Mouse (Mus musculus) mature B cell (primary cell): ENCODE results near the gene Ldah.

Experiments used
- in situ Hi-C: fragments of 300-500 bp; cut with MboI; formaldehyde crosslinking; loops from 2 replicates; pipeline ENCODE4 v1.14.3; 2019

Gene Ldah

DNA sequence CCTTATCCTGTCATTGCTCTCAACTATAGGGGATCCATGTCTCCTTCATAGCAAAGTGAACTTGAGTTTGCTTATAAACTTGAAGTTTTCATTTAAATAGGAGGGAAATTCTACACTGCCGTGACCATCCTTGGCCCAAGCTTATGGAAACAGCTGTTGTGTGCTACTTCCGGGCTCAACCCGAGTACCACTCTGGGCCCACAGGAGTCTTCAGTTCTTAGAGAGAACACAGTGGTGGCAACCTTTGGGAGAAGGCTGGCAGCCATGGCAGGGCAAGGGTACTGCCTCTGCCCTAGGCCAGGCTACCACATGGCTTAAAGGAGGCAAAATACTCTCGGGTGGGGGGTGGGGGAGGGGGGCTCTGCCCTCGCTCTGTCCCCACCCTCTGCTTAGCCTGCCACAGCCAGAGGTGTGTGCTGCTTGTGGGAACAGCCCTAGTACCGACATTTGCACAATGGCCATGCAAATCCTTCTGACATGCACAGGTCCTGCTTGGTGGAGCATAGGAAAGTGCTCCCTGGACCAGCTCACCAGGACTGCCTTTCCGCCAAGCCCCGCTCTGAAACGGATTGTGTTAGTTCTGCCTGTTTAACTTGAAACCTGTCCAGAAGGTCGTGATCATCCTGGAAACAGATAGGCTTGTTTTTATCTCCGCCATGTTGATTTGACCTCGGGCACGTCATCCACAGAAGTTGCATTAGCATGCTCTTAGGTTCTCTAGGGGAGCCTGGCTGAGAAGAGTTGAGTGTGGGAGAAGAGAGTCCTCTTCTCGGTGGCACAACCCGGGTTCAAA lies 73.5 kb downstream of the Ldah start:
- in situ Hi-C loops, result loop anchor here (25.0 kb wide), 1 partner anchor 219 kb away; no protein-coding TSS in a partner anchor

DNA sequence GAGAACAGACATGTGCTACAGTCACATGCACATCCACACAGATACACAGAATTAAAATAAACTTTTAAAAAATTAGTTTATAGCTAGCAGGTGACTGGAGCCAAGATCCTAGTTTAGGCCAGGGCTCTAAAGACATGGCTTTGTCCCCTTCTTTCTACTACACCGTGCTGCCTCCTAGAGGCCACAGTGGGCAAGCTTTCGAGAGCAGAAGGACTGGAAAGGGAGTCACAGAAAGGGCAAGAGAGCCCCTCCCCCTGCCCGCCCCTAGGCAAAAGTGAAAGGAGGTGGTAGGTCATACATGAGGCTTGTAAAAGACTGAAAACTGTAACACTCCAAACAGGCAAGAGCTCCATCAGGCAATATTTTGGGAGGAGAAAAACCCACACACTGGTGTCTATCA lies 80.1 kb downstream of the Ldah start:
- in situ Hi-C loops, result loop anchor here (25.0 kb wide), 1 partner anchor 226 kb away; no protein-coding TSS in a partner anchor

DNA sequence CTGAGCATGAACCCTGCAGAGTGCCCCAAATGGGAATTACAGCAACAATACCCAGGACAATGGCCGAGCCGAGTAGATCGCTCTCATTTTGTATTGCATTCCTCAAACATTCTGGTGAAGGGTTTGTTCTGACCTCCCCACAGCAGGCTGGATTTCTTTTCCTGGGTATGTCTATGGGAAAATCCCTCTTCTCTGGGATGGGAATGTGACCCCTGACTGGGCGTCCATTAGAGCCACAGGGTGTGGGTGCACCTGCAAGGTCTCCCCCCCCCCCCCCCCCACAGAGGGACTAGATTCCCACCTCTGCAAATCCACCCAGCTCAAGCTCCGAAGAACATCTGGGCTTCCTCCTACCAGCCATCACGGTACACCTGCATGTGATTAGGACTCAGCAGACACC lies 81.2 kb downstream of the Ldah start:
- in situ Hi-C loops, result loop anchor here (25.0 kb wide), 1 partner anchor 227 kb away; no protein-coding TSS in a partner anchor

DNA sequence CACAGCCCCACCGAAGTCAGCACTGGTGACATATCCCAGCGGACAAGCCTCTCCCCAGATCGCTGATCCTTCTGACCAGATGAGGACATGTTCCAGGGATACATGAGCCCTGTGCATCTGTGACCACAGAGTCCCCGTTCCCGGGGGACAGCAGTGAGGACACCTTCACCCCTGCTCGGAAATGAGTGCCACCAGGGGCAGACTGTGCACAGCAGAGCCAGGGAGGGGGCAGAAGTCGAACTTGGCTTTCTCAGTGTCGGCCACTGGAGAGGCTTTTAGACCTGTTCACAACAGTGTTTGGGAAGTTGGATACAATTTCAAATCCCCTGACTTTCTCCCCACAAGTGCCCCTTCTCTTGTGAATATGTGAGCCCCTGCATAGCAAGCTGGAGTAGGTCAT lies 81.6 kb downstream of the Ldah start:
- in situ Hi-C loops, result loop anchor here (25.0 kb wide), 1 partner anchor 227 kb away; no protein-coding TSS in a partner anchor

DNA sequence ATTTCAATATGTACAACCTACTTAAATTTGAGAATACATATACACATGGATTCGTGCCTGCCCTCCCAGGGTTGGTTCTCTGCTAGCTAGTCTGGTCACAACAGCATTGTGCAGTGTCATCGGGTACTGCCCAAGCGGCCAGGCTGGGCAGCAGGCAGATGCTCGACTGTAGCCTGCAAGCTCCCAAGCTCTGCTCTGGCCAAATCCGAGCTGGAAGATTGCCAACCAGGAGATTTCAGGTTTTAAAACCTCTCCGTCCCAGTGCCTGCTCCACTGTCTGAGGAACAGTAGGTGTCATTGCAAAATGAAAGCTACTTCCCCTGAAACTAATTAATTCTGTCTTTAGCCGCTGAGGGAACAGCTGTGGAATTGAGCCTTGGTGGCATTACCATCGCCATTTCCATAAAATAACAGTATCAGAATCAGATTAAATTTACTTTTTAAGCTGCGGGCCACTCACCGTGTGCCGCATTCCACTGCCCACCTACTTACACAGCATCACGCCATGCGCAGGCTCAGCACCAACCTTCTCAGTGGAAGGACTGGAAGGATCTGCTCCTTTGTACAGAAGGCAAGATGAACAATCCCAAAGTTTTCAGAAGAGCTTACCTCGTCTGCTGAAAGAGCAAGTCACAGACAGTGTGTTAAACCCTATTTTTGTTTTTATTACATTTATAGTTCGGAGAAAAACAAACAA lies 83.4 kb downstream of the Ldah start:
- in situ Hi-C loops, result loop anchor here (25.0 kb wide), 1 partner anchor 229 kb away; no protein-coding TSS in a partner anchor

DNA sequence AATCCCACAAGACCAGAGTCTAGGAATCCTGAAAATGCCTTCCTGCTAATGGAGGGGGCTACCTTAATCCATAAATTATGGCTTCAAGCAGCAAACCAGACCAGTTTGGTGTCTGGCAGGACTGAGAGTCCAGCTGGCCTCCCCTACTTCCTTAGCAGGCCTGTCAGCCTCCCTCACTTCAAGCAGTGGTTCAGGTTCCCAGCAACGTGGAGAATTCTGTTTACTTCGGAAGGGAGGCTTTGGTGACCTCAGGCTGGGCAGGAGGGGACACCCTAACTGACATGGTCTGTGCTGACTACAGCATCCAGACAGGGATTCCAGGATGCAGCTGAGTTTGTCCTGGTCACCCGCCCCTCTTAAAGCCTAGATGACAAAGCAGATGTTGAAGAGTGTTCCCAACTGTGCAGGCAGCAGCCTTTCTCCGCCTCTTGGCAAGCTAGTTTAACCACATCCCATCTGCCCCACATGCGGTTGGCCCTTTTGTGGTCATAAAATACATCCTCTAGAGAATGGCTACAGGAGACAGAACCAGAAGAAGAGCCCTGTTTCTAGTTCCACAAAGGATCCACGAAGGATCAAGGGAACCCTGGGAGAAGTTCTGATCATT lies 87.5 kb downstream of the Ldah start:
- in situ Hi-C loops, result loop anchor here (25.0 kb wide), 1 partner anchor 233 kb away; no protein-coding TSS in a partner anchor

DNA sequence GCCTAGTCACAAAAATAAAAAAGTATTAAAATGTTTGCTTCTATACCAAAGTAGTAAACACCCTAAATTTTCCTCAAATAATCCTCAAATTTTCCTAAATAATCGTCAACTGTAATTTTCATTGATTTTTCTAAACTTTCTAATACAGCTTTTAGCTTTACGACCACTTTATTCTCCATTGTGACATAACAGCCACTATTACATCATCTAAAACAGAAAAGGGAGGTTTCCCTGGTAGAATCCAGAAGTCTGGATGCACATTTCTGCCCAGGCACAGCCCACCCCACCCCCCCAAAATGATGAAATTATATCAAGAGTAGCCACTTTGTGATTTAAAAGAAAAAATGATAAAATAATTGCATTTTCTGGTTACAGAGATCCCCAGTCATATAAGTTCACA lies 88.2 kb downstream of the Ldah start:
- in situ Hi-C loops, result loop anchor here (25.0 kb wide), 1 partner anchor 234 kb away; no protein-coding TSS in a partner anchor

DNA sequence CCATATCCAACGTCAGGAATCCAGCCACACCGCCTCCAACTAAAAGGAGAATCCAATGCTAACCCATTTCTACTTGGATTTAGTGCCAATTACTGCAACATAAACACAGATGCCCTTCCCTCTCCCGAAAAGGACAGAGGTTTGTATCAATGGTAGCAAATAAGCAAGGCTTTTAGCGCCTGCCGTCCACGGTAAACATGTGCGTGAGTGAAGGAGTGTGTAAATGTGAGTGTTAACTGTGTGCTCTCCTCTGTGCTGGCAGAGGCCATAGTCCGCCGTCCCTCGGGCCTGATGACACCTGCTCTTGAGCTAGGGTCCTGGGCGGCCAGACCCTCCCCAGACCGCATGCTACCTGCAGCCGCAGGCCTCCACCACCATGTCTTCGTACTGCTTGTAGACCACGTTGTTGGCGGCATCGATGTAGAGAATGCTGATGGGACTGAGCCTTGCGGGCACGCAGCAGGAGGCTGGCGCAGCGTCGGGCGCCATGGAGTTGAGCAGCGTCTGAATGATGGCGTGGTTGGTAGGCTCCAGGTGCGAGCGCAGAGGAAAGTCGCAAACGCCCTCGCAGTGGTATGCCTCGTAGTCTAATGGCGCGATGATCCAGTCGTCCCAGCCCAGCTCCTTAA lies 89.8 kb downstream of the Ldah start:
- in situ Hi-C loops, result loop anchor here (25.0 kb wide), 1 partner anchor 235 kb away; no protein-coding TSS in a partner anchor

DNA sequence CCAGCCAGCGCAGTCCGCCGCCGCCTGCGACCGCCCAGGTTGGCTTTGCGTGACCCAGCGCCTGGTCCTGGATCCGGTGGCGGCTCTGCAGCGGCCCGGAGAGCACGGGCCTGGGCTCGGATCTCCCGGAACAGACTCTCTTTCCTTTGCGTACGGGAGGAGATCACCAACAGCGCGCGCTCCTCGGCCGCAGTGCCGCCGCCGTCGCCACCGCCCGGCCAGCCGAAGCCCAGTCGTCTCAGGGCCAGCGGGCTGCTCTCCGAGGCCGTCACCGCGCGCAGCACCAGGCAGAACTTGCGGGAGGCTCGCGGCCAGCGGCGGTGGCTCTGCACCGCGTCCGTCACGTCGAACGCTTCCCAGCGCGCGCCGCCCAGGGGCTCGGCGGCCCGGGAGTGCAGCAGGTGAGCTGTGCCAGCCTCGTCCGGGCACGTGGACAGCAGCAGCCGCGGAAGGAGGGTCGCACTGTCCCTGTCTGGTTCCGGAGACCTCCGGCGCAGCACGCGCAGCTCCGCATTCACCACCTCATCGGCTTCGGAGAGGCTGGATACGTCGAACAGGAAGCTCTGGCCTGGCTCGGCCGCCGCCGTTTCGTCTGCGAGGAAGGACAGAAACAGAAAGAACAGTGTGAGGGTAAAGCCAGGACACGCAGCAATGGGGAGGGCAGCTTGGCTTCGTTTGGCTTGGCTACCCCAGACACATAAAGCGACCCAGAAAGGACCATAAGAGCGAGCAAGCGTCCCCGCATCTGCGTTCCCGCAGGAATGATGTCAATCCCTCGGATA lies 90.6 kb downstream of the Ldah start:
- in situ Hi-C loops, result loop anchor here (25.0 kb wide), 1 partner anchor 236 kb away; no protein-coding TSS in a partner anchor

DNA sequence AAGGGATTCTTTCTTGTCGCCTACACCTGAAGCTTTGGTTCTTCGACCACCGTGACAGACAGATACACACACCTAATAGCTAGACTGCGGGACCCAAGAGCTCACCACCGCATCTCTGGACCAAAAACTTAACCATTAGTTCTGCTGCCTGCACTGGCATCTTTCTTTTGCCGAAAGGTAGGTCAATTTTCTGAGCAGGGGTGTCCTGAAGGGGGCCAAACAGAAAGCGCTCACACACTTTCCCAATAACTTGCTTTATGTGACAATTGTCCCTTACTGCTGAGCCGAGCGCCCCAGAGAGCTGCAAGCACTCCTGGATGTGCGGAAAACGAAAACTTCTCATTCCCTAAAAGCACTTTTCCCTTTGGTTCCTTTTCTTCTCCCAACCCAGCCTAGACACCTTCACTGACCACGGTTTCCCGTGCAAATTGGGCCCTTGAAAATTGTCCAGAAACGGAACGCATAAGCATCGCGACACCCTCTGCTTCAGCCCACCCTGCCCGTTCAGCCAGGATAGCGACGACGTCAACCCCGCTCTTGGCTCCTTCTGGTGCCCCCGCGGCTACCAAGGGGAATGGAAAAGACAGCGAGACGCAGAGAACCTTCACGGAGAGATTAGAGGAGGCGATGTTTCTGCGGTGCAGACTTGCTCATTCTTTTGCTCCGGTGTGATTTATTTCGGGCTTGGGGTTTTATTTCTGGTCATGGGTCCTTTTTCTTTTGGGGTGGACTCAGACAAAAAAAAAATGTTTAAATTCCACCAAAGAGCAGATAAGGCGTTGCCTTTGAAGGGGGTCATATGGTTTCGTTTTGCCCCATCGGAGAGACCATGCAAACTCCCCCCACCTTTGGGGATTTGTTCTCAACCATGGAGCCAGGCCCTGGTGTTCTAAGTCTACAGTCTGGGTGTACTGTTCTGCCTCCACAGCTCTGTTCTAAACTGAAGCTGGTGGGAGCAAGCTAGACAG lies 91.5 kb downstream of the Ldah start:
- in situ Hi-C loops, result loop anchor here (25.0 kb wide), 1 partner anchor 237 kb away; no protein-coding TSS in a partner anchor

DNA sequence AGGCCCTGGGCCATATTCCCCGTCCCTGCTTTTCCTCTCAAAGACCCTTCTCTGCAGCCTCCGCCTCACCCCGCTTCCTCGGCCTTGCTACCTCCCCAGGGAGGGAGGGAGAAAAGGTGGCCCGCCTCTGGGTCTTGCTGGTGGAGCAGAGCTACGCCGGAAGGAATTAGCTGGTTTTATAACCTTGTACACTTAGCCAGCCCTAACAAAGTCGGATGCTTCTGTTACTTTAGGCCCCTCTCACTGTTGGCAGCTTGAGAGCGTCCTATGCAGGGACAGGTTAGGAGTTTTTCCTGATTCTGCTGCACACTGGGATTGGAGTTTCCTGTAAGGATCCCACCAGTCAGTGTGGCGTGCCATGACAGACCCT lies 92.2 kb downstream of the Ldah start:
- in situ Hi-C loops, result no loop called here

DNA sequence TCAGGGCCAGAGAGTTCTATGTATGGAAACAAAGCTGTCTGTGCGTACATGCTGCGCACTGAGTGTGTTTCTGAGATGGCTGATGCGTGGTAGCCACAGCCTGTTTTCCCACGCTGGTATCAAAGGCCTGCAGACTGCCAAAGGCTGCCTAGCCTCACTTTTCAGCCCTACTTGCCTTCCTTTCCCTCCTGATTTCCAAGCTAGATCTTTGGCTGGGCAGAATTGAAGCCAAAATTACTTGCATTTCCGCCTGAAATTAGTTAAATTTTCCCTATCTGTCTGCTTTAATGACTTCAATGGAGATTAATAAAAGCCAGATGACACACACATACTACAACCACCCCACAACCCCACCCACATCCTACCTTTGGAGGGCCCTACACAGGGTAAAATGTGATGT lies 92.6 kb downstream of the Ldah start:
- in situ Hi-C loops, result no loop called here

DNA sequence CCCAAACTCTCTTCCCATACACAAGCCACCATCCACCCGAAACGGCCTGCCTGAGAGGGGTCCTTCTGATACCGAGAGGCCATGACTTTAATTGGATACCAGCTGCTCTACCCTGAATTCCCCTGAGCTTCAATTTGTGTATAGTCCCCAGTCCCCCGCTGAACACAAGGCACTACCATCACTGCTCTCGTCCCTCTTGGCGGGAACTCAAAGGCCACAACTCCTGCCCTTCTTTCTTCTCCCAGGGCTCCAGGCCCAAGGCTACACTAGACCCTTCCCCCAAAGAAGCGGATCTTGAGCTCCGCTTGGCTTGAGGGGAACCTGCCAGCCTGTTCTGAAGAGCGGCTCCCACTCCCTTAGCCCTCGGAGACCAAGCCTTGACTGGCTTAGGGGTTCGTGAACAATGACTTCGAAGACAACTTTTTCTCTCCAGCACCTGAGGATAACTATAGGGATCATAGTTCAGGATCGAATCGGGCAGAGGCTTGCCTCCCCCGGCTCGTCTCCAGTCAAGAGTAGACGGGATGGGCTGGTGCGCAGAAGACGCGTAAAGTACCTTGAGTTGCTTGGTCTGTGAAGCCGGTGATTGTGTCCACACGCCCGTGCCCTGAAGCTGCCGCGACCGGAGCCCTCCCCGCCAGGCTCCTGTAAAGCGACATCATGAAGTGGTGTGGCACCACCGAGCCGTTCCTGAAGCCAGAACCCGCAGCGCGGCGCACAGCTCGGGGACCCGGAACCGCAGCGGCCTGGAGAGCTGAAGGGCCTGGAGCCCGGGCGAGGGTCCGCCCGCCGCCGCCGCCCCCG lies 93.3 kb downstream of the Ldah start:
- in situ Hi-C loops, result no loop called here

DNA sequence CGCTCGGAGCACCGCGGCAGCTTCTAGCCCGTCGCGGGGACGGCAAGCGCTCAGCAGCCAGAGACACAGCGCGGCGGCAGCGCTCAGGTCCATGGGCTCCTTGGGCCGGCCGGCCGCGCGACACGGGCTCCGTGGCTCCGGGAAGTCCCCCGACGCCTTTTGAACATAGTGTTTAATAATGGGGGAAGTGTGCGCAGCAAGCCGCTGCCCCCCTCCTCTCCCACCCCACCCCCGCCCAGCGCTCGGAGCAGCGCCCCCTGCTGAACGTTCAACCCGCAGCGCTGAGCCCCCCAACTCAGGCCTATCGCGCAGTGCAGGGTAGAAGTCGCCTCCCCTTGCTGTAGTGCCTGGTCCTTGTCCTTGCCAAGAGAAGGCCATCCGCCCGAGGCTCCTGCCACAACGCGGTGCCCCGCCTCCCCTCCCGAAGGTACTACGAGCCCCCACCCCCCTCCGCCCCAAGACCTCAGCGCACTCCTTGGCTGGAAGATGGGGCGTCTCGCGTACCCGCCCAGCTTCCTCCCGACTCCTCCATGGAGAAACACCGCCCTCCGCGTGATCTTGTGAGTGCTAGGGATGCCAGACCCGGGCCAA lies 94.0 kb downstream of the Ldah start, which contains the start of gene Gdf7:
Gdf7 (minus strand) TSS at position 114 of the 591 bp plus-strand sequence.
- in situ Hi-C loops, result no loop called here

DNA sequence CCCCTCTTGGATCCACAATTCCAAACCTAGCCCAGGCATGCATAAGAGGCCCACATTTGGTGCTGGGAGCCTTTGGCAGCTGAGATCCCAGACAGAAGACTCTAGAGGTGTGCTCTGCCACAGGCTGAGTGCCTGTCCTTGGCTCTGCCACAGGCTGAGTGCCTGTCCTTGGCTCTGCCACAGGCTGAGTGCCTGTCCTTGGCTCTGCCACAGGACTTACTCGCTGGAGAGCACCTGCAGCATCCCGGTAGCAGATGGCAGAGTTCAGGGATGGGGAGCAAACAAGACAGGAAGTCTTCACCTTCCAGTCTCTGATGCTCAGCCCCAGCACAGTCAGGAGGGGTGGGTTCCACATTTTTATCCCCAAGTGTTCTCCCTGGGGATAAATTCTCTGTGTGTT lies 97.4 kb downstream of the Ldah start:
- in situ Hi-C loops, result no loop called here

DNA sequence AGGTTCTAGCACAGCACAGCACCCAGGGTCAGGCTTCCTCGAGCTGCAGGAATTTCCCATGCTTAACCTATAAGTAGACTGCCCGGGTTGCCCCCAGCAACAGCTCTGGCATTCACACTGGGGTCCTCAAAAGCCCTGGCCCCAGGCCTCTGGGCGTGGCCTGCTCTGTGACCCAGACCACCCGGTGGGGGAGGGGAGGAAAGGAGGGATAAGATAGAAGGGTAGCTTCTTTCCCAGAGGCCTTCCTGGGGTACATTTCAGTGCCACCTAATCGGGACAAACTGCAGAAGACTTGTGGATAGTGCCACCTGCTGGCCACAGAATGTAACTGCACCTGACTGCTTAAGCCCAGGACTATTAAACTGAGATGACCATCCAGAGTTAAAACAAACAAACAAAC lies 98.5 kb downstream of the Ldah start:
- in situ Hi-C loops, result no loop called here

DNA sequence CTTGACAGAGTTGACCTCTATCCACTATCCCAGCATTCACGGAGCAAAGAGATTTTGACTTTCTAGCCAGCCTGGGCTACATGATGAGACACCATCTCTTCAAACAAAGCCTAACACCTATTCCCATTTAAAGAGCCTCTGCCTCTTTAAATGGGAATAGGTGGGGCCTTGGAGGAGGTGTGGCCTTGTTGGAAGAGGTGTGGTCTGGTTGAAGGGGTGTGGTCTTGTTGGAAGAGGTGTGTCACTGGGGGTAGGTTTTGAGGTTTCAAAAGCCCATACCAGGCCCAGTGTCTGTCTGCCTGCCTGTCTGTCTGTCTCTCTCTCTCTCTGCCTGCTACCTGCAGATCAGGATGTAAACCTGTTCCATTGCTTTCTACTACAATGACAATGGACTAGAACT lies 99.0 kb downstream of the Ldah start:
- in situ Hi-C loops, result no loop called here

DNA sequence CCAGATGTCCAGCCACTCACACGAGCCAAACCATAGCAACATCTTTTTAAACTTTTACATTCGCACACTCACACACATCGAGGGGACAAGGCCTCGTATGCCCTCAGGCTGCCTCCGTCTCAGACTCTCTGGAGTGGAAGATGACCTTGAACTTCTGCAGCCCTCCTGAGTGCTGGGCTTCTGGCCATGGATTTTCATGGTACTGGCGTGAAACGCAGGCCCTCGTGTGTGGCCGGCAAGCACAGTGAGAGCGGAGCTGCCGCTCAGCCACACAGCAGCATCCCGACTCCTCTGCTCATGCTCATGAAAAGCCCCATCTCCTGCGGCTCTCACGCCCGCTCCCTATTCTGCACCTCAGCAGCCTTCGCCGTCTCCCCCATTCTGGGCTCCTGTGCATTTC lies 103.1 kb downstream of the Ldah start:
- in situ Hi-C loops, result no loop called here

DNA sequence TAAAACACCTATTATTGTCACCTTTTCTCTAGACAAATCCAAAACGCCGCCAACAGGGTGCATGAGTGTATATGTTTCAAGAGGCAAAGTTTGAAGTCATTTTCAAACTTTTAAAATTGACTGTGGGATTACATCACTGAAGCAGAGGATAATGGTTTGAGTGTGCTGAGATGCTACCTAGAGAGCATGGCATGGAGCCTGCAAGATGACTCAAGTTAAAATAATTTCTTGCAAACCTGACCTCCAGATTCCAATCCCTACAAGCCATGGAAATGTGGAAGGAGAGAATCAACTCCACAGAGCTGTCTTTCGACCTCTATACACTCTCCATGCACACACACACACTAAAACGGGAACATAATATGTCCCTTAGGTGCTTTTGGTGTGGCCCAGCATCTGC lies 104.4 kb downstream of the Ldah start:
- in situ Hi-C loops, result no loop called here
